Mouse (Mus musculus): ENCODE measurements around the gene Ddost. TPM values are rescaled to one million over a fixed set of nuclear protein-coding genes. Genes with fewer than 3 reads are reported as not detected.

Gene Ddost
- polyA plus RNA-seq, 1 experiment from 2014 or later, result 214 TPM

DNA sequence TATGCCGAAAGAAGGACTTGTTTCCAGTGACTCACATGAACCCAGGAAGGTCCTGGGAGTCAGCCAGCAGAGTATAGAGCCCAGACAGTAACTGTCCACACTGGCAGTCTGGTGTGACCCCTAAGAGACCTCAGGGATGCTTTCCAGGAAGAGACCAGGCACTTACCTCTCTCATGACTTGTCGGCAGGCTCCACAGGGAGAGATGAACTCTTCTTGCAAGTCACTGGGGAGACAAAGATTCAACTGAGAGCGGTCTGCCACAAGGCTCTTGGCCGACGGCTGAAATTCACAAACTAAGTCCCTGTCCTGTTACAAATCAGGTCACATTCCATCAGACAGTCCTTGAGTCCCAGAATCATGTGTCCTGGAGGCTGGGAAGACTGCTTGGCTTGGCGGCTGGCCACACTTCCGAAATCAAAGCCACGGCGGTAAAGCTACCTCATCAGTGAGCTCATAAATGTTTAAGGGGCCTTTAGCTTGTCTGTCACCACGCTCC, 38.9 kb downstream of the Ddost start:
- no peak overlapping the region for H3K4me2 ChIP-seq
- WGBS, result 54% methylated on average over 10 of the region's 10 CpGs
- H3K27ac ChIP-seq (replicated peaks), result no peak overlapping the region
- no peak overlapping the region for H3K9ac ChIP-seq
- peaks cover 13% of the 10 kb centered on the region for H3K4me1 ChIP-seq (replicated peaks)
- no peaks in the 10 kb centered on the region for H3K27me3 ChIP-seq
- no peak for ATAC-seq (ENCODE audit: low read depth)
- H3K9me3 ChIP-seq, result no peaks in the 10 kb centered on the region
- no peak overlapping the region for H3K4me3 ChIP-seq
- no peaks in the 10 kb centered on the region for H3K36me3 ChIP-seq

DNA sequence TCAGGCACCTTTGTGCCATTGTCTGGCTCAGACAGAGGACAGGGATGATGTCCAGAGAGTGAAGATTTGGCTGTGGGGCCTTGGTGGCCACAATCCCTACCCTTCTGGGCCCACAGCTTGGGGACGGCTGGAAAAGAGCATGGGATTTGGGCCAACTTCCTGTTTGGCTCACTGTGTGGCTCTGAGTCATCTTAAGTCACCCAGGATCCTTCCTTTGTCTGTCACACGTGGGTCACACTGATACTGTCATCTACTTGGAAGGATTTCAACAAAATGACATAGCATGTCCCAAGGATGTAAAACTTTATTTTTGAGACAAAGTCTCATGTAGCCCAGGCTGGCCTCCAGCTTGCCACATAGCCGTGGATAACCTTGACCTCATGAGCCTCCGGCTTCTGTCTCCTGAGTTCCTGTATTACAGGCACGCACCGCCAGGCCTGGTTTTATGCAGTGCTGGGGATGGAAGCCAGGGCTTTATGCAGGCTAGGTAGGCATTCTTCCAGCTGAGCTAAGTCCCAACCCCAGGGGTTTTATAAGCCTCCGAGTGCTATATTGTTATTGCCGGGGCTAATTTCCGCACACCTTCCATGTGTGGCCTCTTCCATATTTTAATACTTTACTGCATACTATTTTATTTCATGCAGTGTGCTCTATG, 40.5 kb downstream of the Ddost start:
- Histone ChIP-seq H3K4me3 (no peak overlapping the region), H3K36me3 (no peaks in the 10 kb centered on the region), H3K27ac (replicated peaks) (no peak overlapping the region), H3K9me3 (no peaks in the 10 kb centered on the region), H3K27me3 (no peaks in the 10 kb centered on the region), H3K9ac (no peak overlapping the region), H3K4me1 (replicated peaks) (peaks cover 13% of the 10 kb centered on the region), H3K4me2 (no peak overlapping the region)
- no peak for ATAC-seq (ENCODE audit: low read depth)
- 68% methylated on average over 9 of the region's 9 CpGs for WGBS

DNA sequence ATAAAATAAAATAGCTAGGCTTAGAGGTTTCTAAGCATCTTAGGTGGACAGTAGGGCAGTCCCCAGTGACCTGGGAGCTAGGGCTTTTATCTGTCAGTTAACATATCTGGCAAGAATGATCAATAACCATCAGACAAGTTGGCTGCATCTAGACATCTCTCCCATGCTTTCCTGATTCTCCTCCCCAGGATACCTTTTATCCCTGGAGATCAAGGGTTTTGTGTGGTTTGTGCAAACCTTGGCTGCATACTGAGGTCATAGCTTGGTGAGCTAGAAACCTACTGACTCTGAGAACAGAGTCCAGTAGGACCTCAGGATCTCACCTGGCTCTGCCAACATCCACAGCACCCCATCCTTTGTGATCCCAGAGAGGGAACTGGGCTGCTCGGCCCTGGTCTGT, 42.8 kb downstream of the Ddost start:
- H3K27me3 ChIP-seq, result no peaks in the 10 kb centered on the region
- no peak overlapping the region for H3K27ac ChIP-seq (replicated peaks)
- H3K36me3 ChIP-seq, result no peaks in the 10 kb centered on the region
- no peak overlapping the region for H3K4me3 ChIP-seq
- H3K9me3 ChIP-seq, result no peaks in the 10 kb centered on the region
- H3K9ac ChIP-seq, result no peak overlapping the region
- WGBS, result 70% methylated on average over 1 of the region's 1 CpGs
- H3K4me2 ChIP-seq, result no peak overlapping the region
- ATAC-seq (ENCODE audit: low read depth), result no peak
- peaks cover 13% of the 10 kb centered on the region for H3K4me1 ChIP-seq (replicated peaks)

DNA sequence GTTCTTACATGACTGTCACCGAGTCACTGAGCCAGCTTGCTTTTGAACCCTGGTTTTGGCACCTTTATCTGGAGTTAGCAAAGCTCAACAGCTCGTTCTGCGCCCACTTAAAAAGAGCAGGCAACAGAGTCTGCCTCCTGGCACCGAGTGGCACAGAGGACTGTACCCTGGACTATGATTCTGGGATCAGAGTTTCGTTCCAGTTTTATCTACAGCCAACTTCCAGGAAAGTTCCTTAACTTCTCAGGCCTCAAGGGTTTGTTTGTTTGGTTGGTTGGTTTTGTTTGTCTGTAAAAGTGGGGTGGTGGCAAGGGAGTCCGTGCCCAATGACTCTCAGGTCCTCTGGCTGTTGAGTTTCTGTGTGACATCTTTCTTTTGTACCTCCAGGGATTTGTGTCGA, 44.2 kb downstream of the Ddost start:
- Histone ChIP-seq H3K4me1 (replicated peaks) (peaks cover 7% of the 10 kb centered on the region), H3K4me2 (no peak overlapping the region), H3K9me3 (no peaks in the 10 kb centered on the region), H3K9ac (no peak overlapping the region), H3K27ac (replicated peaks) (no peak overlapping the region), H3K27me3 (no peaks in the 10 kb centered on the region), H3K4me3 (no peak overlapping the region), H3K36me3 (no peaks in the 10 kb centered on the region)
- 80% methylated on average over 7 of the region's 7 CpGs for WGBS
- no peak for ATAC-seq (ENCODE audit: low read depth)

DNA sequence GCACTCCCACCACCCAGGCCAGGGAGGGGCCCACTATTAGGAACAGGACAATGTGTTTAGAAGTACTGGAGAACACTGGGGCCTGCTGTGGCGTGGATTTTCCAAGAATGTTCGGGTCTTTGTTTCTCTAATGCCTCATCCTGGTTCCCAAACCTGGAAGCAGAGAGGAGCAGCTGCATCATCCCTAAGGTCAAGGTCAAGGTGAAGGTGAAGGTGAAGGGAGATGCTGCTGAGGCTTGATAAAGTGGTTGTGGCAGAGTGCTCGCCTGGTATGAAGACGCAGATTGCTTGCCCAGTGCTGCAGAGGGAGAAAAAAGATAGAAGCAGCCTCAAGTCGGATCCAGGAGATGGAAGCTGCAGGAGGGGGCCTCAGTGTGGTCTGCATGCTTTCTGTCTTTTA, 47.3 kb downstream of the Ddost start:
- WGBS, result 84% methylated on average over 5 of the region's 5 CpGs
- H3K4me2 ChIP-seq, result no peak overlapping the region
- no peak overlapping the region for H3K4me3 ChIP-seq
- ATAC-seq (ENCODE audit: low read depth), result no peak
- H3K9me3 ChIP-seq, result no peaks in the 10 kb centered on the region
- no peak overlapping the region for H3K27ac ChIP-seq (replicated peaks)
- H3K4me1 ChIP-seq (replicated peaks), result peaks cover 8% of the 10 kb centered on the region
- H3K27me3 ChIP-seq, result no peaks in the 10 kb centered on the region
- no peaks in the 10 kb centered on the region for H3K36me3 ChIP-seq
- H3K9ac ChIP-seq, result no peak overlapping the region

DNA sequence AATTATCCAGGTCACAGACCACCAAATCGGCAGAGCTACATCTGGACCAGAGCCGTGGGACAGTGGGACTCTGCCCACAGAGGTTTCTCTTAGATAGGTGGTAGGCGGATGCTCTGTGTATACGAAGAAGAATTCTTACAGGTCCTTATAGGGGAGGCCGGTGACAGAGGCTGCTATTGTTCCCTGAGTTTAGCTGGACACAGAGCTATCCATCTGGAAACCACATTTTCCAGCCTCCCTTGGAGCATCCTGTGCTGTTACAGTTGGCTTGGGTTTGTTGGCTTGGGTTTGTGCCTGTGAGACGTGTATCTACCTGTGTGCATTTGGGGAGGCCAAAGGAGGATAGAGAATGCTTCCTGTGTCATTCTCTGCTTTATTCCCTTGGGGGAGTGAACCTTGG, 48.2 kb downstream of the Ddost start:
- Histone ChIP-seq H3K4me1 (replicated peaks) (peaks cover 8% of the 10 kb centered on the region), H3K4me3 (no peak overlapping the region), H3K4me2 (no peak overlapping the region), H3K36me3 (no peaks in the 10 kb centered on the region), H3K9ac (no peak overlapping the region), H3K27me3 (no peaks in the 10 kb centered on the region), H3K9me3 (no peaks in the 10 kb centered on the region), H3K27ac (replicated peaks) (no peak overlapping the region)
- 88% methylated on average over 6 of the region's 6 CpGs for WGBS
- ATAC-seq (ENCODE audit: low read depth), result no peak

DNA sequence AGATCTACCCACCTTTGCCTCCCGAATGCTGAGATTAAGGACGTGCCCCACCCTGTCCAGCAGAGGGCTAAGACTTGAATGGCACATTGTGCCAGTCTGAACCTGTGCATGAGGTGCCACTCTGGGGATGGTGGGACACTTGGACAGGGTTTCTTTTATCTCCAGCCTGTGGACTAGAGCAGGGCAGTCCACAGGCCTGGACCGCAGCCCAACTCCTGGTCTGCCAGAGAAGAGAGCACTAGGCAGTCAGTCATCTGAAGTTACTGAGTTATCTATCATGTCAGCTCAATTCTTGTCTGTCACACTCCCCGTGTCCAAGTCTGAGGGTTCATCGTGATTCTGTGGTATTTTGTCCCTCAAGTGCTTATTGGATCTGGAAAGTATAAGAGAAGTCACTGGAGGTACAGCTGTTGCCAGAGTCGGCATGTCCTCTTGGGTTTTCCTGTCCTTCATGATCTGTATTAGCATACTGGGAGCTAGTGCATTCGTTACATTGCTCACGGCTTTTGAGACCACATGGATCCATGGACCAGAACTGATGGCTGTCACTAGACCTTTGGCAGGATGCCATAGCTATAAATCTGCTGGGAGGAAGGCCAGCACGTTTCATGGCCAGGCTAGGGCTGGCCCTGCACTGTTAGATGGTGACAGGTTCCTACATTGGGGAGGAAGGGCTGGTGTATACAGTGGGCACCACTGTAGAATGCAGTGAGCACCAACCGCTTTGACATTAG, 49.1 kb downstream of the Ddost start:
- Histone ChIP-seq H3K4me2 (no peak overlapping the region), H3K4me1 (replicated peaks) (peaks cover 8% of the 10 kb centered on the region; the same call in 1 of the 2 replicates), H3K9ac (no peak overlapping the region), H3K27ac (replicated peaks) (no peak overlapping the region), H3K27me3 (no peaks in the 10 kb centered on the region), H3K36me3 (no peaks in the 10 kb centered on the region), H3K9me3 (no peaks in the 10 kb centered on the region), H3K4me3 (no peak overlapping the region)
- no peak for ATAC-seq (ENCODE audit: low read depth)
- WGBS, result 71% methylated on average over 10 of the region's 10 CpGs

DNA sequence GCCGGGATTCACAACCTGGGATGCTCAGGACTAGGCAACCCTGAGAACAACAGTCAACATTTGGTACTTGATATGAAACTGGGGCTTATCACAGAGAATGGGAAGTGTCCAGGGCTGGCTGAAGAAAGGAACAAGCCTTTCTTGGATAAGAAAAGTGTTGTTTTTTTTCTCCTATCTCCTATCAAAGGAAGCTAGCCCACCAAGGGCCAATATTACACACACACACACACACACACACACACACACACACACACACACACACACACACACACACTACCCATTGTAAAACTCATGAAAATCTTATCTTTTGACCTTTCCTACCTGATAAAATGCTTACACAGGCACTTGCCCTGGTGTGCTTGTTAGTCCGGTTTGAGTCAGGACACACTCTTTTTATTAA, 51.0 kb downstream of the Ddost start:
- H3K4me2 ChIP-seq, result no peak overlapping the region
- WGBS, result 86% methylated on average over 2 of the region's 2 CpGs
- H3K27me3 ChIP-seq, result no peaks in the 10 kb centered on the region
- no peak overlapping the region for H3K9ac ChIP-seq
- no peaks in the 10 kb centered on the region for H3K9me3 ChIP-seq
- H3K36me3 ChIP-seq, result no peaks in the 10 kb centered on the region
- H3K4me3 ChIP-seq, result no peak overlapping the region
- no peak for ATAC-seq (ENCODE audit: low read depth)
- no peak overlapping the region for H3K27ac ChIP-seq (replicated peaks)
- peaks cover 8% of the 10 kb centered on the region; the same call in 1 of the 2 replicates for H3K4me1 ChIP-seq (replicated peaks)

DNA sequence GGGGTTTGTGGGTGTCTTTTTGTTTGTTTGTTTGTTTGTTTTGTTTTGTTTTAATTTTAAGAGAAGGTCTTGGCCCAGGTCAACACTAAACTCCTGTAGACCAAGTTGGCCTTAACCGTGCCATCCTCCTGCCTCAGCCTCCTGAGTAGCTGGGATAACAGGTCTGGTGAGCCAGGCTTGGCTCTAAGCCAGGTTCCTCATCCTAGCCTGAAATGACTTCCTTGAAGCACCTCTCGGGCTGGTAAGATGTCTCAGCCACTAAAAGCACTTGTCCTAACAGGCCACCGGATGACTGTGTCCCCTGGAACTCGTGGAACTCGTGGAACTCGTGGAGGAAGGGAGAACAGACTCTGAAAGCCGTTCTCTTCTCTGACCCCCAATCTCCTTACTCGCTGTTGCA, 51.6 kb downstream of the Ddost start:
- Histone ChIP-seq H3K36me3 (no peaks in the 10 kb centered on the region), H3K9ac (no peak overlapping the region), H3K9me3 (no peaks in the 10 kb centered on the region), H3K4me3 (no peak overlapping the region), H3K27me3 (no peaks in the 10 kb centered on the region), H3K4me1 (replicated peaks) (peaks cover 12% of the 10 kb centered on the region), H3K27ac (replicated peaks) (no peak overlapping the region), H3K4me2 (no peak overlapping the region)
- WGBS, result 88% methylated on average over 8 of the region's 8 CpGs
- no peak for ATAC-seq (ENCODE audit: low read depth)

DNA sequence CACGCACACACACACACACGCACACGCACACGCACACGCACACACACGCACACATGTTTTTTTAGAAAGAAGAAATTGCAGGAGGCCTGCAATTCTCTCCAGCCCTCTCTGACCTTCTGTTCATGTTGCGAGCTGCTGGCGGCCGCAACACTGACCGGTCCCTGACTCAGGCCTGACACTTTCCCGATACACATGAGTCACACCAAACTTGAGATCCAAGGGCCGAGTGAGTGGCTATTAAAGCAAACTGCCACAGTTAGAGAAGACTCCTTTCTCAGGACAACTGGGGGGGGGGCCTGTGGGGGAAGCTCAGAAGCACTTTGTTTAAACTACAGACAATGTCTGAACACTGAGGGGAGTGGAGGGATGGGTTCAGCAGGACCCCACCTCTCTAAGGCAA, 52.0 kb downstream of the Ddost start:
- peaks cover 16% of the 10 kb centered on the region for H3K4me1 ChIP-seq (replicated peaks)
- H3K36me3 ChIP-seq, result no peaks in the 10 kb centered on the region
- H3K9me3 ChIP-seq, result no peaks in the 10 kb centered on the region
- no peak overlapping the region for H3K27ac ChIP-seq (replicated peaks)
- no peaks in the 10 kb centered on the region for H3K27me3 ChIP-seq
- WGBS, result 92% methylated on average over 12 of the region's 12 CpGs
- no peak overlapping the region for H3K9ac ChIP-seq
- no peak for ATAC-seq (ENCODE audit: low read depth)
- no peak overlapping the region for H3K4me2 ChIP-seq
- no peak overlapping the region for H3K4me3 ChIP-seq

DNA sequence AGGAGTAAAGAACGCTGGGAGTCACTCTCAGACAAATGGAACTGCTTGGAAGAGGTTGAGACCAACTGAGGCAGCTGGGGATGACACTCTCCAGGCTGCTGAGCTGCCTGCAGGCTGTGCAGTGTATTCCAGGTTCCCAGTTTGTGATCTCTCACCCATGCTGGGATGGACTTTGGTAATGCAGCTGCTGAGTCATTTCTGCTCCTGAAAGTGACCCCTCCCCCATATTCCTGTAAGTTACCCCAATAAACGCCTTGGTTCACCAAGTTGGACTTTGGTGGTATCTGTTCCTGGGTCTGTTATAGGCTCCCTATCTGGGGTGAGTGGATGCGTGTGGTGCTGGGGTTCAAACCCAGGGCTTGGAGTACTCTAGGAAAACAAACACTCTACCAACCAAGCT, 53.6 kb downstream of the Ddost start:
- no peak for ATAC-seq (ENCODE audit: low read depth)
- 78% methylated on average over 3 of the region's 3 CpGs for WGBS
- H3K4me2 ChIP-seq, result no peak overlapping the region
- H3K4me1 ChIP-seq (replicated peaks), result peaks cover 22% of the 10 kb centered on the region
- H3K9me3 ChIP-seq, result no peaks in the 10 kb centered on the region
- H3K9ac ChIP-seq, result no peak overlapping the region
- no peak overlapping the region for H3K27ac ChIP-seq (replicated peaks)
- H3K27me3 ChIP-seq, result no peaks in the 10 kb centered on the region
- H3K36me3 ChIP-seq, result no peaks in the 10 kb centered on the region
- H3K4me3 ChIP-seq, result no peak overlapping the region

DNA sequence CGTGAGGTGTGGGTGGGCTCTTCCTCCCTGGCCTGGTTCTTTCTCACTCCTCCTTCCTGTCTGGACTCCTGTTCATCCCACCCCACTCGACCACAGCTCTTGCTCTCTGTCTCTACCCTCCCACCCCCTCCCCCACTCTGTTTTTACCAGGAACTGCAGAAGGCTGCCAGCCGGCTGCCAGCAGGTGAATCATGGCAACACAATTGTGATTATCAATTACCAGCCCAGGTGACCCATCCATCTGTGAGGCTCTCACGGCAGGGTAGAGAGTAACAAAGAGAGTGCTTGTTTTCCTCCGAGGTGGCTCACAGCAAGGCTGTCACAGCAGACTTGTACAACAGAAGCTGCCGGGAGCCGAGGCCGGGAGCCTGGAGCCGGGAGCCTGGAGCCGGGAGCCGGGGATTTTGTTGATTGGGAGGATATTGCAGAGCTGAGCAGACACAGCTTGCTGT, 56.9 kb downstream of the Ddost start:
- Histone ChIP-seq H3K27ac (replicated peaks) (peak overlapping the region; percentile 84), H3K27me3 (no peaks in the 10 kb centered on the region; the same call in 1 of the 2 replicates), H3K9me3 (no peaks in the 10 kb centered on the region), H3K36me3 (no peaks in the 10 kb centered on the region), H3K4me2 (peak overlapping the region; percentile 39), H3K9ac (peak overlapping the region; percentile 58), H3K4me1 (replicated peaks) (peaks cover 14% of the 10 kb centered on the region), H3K4me3 (no peak overlapping the region)
- ATAC-seq (ENCODE audit: low read depth), result peak; percentile 67
- 6% methylated on average over 11 of the region's 11 CpGs for WGBS
